Mouse (Mus musculus) kidney, adult 2 months (tissue): Measurements from ENCODE around the gene Pla2g2c.

Experiments used
- CTCF ChIP-seq: fragments of 200-500 bp; conservative IDR thresholded peaks from 2 replicates; pipeline ENCODE4 v1.5.1; 2011; ENCODE audit warnings: low read depth, mild to moderate bottlenecking, control low read depth, low read length, moderate library complexity, mixed read lengths; ENCODE audit not compliant: insufficient read depth, insufficient read length
- POLR2A ChIP-seq: fragments of 200-500 bp; IDR thresholded peaks from one replicate; pipeline ENCODE4 v1.6.1; 2011; ENCODE audit warnings: low read depth, low read length, control low read depth

DNA sequence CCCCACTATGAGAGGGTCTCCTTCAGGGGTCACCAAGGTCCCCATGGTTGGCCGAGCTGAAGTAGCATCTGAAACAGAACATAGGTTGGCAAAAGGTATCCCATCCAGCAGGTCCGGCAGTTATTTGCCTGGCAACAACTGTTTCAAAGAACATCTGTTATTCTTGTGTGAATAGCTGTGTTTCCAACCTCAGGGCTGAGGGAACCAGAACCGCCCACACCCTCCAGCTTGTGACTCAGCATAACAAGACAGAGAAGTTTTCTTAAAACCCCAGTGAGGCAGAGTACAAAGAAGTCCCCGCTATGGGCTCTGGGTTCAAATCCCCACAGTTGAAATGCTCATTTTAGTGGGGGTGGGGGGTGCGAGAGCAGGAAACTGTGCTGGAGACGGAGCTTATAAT is 57.5 kb downstream of the Pla2g2c start:
- TF ChIP-seq POLR2A (no peak), CTCF (no peak)
